Mouse (Mus musculus) hindbrain, embryonic 16.5 days (tissue): Measurements from ENCODE around the gene Scnn1a. TPM values are rescaled to one million over a fixed set of nuclear protein-coding genes. Genes with fewer than 3 reads are reported as not detected.
A peak's percentile ranks its signal among the peaks of the same experiment; 100 is the strongest.

ENCODE experiments used
- ATAC-seq: fragments of 200-750 bp; cut with Nextera tagmentation; 2 replicates; pipeline ENCODE4 v1.8.0; 2017; ENCODE audit warnings: moderate TSS enrichment, moderate library complexity
- H3K27ac ChIP-seq: fragments of 300-500 bp; sonication (generic); 2 replicates; pipeline ENCODE4 v1.5.1; 2014; ENCODE audit warnings: low read depth, mild to moderate bottlenecking, control low read depth, low read length, moderate library complexity
- H3K27me3 ChIP-seq: fragments of 300-500 bp; sonication (generic); replicated peaks from 2 replicates; pipeline ENCODE4 v1.6.1; 2014; ENCODE audit warnings: low read length; ENCODE audit not compliant: control insufficient read depth, insufficient read depth
- H3K36me3 ChIP-seq: fragments of 300-500 bp; sonication (generic); 2 replicates; pipeline ENCODE4 v1.6.1; 2014; ENCODE audit warnings: mild to moderate bottlenecking, low read length, moderate library complexity, mixed read lengths; ENCODE audit not compliant: control insufficient read depth, insufficient read depth
- H3K4me1 ChIP-seq: fragments of 300-500 bp; sonication (generic); 2 replicates; pipeline ENCODE4 v1.6.1; 2014; ENCODE audit warnings: low read depth, low read length; ENCODE audit not compliant: control insufficient read depth, insufficient read depth
- H3K4me2 ChIP-seq: fragments of 300-500 bp; sonication (generic); 2 replicates; pipeline ENCODE4 v1.6.1; 2014; ENCODE audit warnings: mild to moderate bottlenecking, low read length, control low read depth, moderate library complexity
- H3K4me3 ChIP-seq: fragments of 300-500 bp; sonication (generic); 2 replicates; pipeline ENCODE4 v1.5.1; 2014; ENCODE audit warnings: mild to moderate bottlenecking, low read length, control low read depth, moderate library complexity
- H3K9ac ChIP-seq: fragments of 300-500 bp; sonication (generic); 2 replicates; pipeline ENCODE4 v1.6.1; 2014; ENCODE audit warnings: low read depth, mild to moderate bottlenecking, control low read depth, low read length, moderate library complexity
- H3K9me3 ChIP-seq: fragments of 300-500 bp; sonication (generic); 2 replicates; pipeline ENCODE4 v1.6.1; 2014; ENCODE audit warnings: mild to moderate bottlenecking, low read length, moderate library complexity; ENCODE audit not compliant: control insufficient read depth
- WGBS: fragments of 180-500 bp; shearing (Covaris S2); extraction: QIAGEN DNeasy Blood & Tissue Kit; methylation state at CpG from one replicate; pipeline ENCODE4 v1.1.7; 2014; 5-methylcytosine and 5-hydroxymethylcytosine counted together
- polyA plus RNA-seq: library from polyadenylated mRNA; unstranded; fragments of >200 nt; fragmentation: Nextera tagmentation; extraction: Ambion mirVana; gene quantifications from 2 replicates; pipeline ENCODE4 v1.2.1, GENCODE M21; 2015

Scnn1a gene
- polyA plus RNA-seq, 1 experiment from 2014 or later: 0.70 TPM

DNA sequence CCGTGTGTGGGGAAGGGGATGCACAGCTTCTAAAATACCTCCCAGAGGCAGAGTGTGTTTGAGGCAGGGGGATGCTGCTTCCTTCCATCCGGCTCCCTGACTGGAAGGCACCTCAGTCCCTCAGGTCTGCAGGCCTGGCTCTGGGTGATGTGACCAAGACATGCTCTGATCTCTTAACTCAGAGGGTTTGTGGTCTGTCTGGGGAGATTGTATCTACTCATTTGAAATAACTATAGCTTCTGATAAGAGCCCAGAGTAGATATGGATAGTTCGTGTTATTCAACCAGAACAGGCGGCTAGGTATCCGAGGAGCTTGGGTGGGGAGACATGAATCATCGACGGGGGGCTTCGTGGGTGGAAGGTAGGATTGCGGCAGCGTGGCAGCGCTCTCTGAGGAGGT lies 32.8 kb downstream of the Scnn1a start:
- Histone ChIP-seq H3K9me3 (no peaks in the 10 kb centered on the region), H3K4me2 (no peak overlapping the region), H3K4me1 (peaks cover 25% of the 10 kb centered on the region), H3K27me3 (peaks cover 7% of the 10 kb centered on the region), H3K27ac (no peak overlapping the region), H3K4me3 (no peak overlapping the region), H3K36me3 (no peaks in the 10 kb centered on the region), H3K9ac (no peak overlapping the region)
- WGBS: 84% methylated on average over 11 of the region's 11 CpGs
- no peak for ATAC-seq

DNA sequence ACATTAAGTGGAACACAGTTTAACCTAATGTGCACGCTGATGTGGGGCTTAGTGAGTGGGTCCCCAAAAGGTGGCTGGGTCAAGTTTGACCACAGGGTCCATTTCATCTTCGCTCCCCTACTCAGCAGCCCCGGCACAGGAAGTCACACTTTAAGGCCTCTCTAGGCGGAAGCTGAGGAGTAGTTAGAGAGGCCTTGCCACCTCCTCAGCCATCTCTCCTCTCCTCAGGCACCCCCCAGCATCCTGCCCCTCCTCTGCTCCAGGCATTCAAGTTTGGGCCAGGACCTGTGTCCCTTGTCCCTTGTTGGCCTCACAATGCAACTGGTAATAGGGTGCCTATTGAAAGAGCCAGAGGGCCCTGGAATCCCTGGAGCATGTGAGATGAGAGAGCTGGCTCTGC lies 33.2 kb downstream of the Scnn1a start:
- Histone ChIP-seq H3K36me3 (no peaks in the 10 kb centered on the region), H3K27me3 (peaks cover 7% of the 10 kb centered on the region), H3K9ac (no peak overlapping the region), H3K9me3 (no peaks in the 10 kb centered on the region), H3K4me2 (no peak overlapping the region), H3K27ac (no peak overlapping the region), H3K4me1 (peaks cover 25% of the 10 kb centered on the region), H3K4me3 (no peak overlapping the region)
- 90% methylated on average over 4 of the region's 4 CpGs for WGBS
- ATAC-seq: no peak

DNA sequence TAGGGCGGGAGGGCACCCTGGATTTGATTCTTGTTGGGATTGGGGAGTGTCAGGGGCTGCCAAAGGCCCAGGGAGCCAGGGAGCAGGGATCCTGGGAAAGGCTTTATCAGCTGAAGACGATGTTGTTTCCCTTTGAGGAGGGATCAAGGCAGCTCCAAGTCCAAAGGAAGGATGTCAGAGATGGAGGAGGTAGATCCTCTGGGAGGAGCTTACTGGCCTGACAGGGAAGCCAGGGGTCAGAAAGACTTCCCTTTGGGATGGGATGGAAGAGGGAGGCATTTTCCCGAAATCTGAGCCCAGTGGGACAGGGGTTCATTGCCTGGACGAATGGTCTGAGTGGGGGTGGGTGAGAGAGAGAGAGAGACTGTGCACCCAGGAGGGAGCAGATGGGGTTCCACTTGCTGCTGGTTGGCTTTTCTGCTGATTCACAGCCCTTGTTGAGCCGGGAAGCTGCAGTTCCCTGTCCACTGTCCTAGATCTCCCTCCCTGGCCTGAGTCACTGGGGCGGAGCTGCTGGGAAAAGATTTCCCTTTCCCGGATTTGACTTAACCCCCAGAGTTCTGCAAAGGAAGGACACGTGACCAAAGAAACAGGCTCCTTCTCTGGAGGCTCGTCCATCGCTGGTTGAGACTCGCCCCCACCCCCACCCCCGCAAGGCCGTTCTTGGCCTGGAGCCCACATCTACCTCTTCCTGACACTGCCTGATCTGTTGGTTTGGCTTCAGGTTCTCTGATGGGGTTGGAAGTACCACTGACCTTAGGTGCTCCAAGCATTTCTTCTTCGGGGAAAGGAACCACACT lies 34.1 kb downstream of the Scnn1a start:
- Histone ChIP-seq H3K4me2 (peak overlapping the region; percentile 2), H3K27ac (no peak overlapping the region), H3K4me1 (peaks cover 20% of the 10 kb centered on the region), H3K27me3 (peaks cover 7% of the 10 kb centered on the region), H3K9me3 (no peaks in the 10 kb centered on the region), H3K4me3 (no peak overlapping the region), H3K36me3 (no peaks in the 10 kb centered on the region), H3K9ac (no peak overlapping the region)
- 13% methylated on average over 14 of the region's 14 CpGs for WGBS
- no peak; the same call in 1 of the 2 replicates for ATAC-seq

DNA sequence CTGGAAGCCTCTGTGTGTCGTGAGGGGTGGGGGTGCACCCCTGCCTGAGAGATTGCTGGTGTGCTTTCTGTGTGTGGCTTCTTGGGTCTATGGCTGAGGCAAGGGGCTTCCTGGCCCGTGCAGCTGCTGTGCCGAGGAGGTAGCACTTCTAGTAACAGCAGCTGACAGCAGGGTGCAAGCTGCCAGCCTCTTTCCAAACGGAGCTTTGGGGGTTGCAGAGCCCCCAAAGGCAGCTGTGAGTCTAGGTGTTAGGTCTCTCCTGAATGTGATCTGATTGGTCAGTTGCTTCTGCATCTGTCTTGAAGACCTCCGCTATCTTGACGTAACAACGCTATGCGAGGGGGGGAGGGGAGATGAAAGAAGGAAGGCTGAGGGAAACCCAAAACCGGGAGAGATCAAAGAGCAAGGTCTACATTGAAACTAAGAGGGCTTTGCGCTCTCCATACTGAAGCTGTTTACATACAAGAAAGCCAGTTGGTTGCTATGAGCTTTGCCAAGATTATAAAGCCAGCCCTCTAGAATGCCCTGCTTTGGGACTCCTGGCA lies 34.8 kb downstream of the Scnn1a start:
- no peak overlapping the region for H3K27ac ChIP-seq
- WGBS: 6% methylated on average over 10 of the region's 10 CpGs

DNA sequence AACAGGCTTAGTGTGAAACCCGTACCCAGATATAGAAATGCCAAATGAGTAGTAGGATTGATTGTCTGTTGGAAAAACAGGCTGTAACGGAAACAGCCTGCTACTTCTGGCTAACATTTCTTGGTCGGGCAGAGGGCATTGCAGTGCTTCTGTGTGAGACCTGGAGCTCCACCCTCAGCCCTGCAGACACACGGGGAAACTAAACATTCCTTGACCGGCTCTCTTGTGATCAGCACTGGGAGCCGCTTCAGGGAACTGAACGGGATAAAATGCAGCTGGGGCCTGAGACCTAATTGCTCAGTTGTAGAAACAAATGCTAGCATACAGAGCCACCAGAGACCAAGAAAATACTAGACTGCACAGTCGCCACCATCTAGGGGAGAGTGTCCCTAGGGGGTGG lies 35.8 kb downstream of the Scnn1a start:
- H3K9ac ChIP-seq: no peak overlapping the region
- 50% methylated on average over 8 of the region's 8 CpGs for WGBS
- ATAC-seq: no peak

More for the DNA sequence above, 34.8 kb downstream of the Scnn1a start:
- Histone ChIP-seq H3K4me2 (peak overlapping the region; percentile 2), H3K4me1 (peaks cover 15% of the 10 kb centered on the region), H3K36me3 (no peaks in the 10 kb centered on the region), H3K27me3 (peaks cover 1% of the 10 kb centered on the region; the same call in 1 of the 2 replicates), H3K4me3 (no peak overlapping the region; the same call in 1 of the 2 replicates), H3K9me3 (no peaks in the 10 kb centered on the region), H3K9ac (peak overlapping the region; percentile 29; the same call in 1 of the 2 replicates)
- ATAC-seq: no peak

DNA sequence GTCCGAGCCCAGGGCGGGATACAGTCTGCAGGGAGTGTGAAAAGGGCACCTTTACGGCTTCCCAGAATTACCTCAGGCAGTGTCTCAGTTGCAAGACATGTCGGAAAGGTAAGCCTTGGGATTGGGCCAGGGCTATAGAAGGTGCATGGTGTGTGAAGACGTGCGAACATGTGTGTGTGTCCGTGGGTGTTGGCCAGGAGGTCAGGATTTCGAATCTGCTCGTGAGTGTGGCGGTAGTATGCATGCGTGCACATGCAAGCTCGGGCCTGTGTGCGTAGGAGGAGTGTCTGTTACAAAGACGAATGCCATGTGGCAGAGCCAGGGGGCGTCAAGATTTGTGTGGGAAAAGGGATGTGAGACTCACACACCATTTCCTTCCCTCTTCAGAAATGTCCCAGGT lies 36.9 kb downstream of the Scnn1a start:
- Histone ChIP-seq H3K36me3 (no peaks in the 10 kb centered on the region), H3K4me1 (peaks cover 22% of the 10 kb centered on the region), H3K4me3 (no peak overlapping the region), H3K27me3 (peaks cover 4% of the 10 kb centered on the region), H3K4me2 (no peak overlapping the region), H3K9ac (no peak overlapping the region), H3K9me3 (no peaks in the 10 kb centered on the region), H3K27ac (no peak overlapping the region)
- no peak for ATAC-seq
- 89% methylated on average over 15 of the region's 15 CpGs for WGBS

More for the DNA sequence above, 35.8 kb downstream of the Scnn1a start:
- Histone ChIP-seq H3K27ac (no peak overlapping the region), H3K4me3 (no peak overlapping the region), H3K27me3 (peaks cover 2% of the 10 kb centered on the region; the same call in 1 of the 2 replicates), H3K9me3 (no peaks in the 10 kb centered on the region), H3K4me2 (no peak overlapping the region), H3K4me1 (peaks cover 15% of the 10 kb centered on the region), H3K36me3 (no peaks in the 10 kb centered on the region)

DNA sequence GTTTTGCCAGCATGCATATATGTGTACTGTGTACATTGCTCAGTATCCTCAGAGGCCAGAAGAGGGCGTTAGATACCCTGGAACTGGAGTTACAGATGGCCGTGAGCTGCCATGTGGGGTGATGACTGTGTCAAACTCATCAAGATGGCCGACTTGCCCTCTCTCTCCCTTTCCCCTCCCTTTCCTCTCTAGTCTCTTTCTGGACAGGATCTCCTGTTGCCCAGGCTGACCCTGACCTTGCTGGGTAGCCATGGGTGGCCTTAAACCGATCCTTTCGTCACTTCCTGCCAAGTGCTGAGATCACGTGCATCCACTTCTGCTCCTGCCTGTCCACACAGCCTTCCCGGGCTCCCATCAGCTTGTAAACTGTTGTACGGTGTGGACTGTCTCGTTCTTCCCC lies 39.5 kb downstream of the Scnn1a start:
- Histone ChIP-seq H3K9ac (no peak overlapping the region), H3K4me1 (peaks cover 24% of the 10 kb centered on the region), H3K4me2 (no peak overlapping the region), H3K27ac (no peak overlapping the region), H3K36me3 (no peaks in the 10 kb centered on the region), H3K4me3 (no peak overlapping the region), H3K27me3 (peaks cover 23% of the 10 kb centered on the region), H3K9me3 (no peaks in the 10 kb centered on the region)
- WGBS: 60% methylated on average over 9 of the region's 9 CpGs
- ATAC-seq: no peak

DNA sequence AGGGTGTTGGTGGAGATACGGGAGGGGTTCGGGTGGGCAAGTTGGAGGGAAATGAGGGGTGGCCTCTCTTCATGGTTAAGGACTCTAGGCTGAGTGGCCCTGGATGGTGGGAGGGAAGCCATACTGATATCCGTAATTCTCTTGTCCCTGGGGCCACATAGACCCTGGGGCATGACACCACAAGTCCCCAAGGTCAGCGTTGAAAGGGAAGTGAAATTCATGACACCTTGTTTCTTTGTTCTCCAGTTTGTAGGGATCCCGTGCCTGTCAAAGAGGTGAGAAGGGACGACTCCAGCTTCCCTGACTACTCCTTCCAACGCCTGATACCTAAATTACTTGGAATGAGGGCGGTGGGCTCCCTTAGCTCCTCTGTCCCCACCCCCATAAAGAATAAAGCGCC lies 40.4 kb downstream of the Scnn1a start:
- peaks cover 18% of the 10 kb centered on the region for H3K4me1 ChIP-seq
- no peaks in the 10 kb centered on the region for H3K36me3 ChIP-seq
- no peak overlapping the region for H3K9ac ChIP-seq
- H3K27ac ChIP-seq: no peak overlapping the region
- H3K9me3 ChIP-seq: no peaks in the 10 kb centered on the region
- ATAC-seq: no peak
- H3K27me3 ChIP-seq: peaks cover 23% of the 10 kb centered on the region
- H3K4me3 ChIP-seq: no peak overlapping the region
- WGBS: 53% methylated on average over 9 of the region's 9 CpGs
- H3K4me2 ChIP-seq: no peak overlapping the region; the same call in 1 of the 2 replicates

DNA sequence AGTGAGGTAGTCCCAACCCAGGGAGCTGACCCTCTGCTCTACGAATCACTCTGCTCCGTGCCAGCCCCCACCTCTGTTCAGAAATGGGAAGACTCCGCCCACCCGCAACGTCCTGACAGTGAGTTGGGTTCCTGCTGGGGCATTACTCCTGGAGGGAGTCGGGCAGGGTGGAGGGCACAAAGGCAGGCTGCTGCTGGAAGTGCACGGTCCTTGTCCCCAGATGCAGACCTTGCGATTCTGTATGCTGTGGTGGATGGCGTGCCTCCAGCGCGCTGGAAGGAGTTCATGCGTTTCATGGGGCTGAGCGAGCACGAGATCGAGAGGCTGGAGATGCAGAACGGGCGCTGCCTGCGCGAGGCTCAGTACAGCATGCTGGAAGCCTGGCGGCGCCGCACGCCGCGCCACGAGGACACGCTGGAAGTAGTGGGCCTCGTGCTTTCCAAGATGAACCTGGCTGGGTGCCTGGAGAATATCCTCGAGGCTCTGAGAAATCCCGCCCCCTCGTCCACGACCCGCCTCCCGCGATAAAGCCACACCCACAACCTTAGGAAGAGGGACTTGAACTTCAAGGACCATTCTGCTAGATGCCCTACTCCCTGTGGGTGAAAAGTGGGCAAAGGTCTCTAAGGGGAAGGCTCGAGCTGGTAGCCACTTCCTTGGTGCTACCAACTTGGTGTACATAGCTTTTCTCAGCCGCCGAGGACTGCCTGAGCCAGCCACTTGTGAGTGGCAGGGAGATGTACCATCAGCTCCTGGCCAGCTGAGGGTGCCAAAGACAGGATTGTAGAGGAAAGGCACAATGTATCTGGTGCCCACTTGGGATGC lies 41.2 kb downstream of the Scnn1a start:
- WGBS: 15% methylated on average over 37 of the region's 38 CpGs
- H3K36me3 ChIP-seq: no peaks in the 10 kb centered on the region
- peaks cover 18% of the 10 kb centered on the region for H3K4me1 ChIP-seq
- H3K9me3 ChIP-seq: no peaks in the 10 kb centered on the region
- peak overlapping the region; percentile 38 for H3K4me3 ChIP-seq
- H3K27me3 ChIP-seq: peaks cover 23% of the 10 kb centered on the region
- H3K9ac ChIP-seq: peak overlapping the region; percentile 62
- no peak overlapping the region for H3K27ac ChIP-seq
- peak; percentile 69 for ATAC-seq
- H3K4me2 ChIP-seq: peak overlapping the region; percentile 71
